Mouse (Mus musculus): ENCODE results near the gene Poll.
A peak's percentile ranks its signal among the peaks of the same experiment; 100 is the strongest.
"Not testable (repeated sequence)": the region's sequence is repeated elsewhere in the genome, so short reads cannot be mapped to it uniquely, and the experiment has no call there.

The Poll gene

DNA sequence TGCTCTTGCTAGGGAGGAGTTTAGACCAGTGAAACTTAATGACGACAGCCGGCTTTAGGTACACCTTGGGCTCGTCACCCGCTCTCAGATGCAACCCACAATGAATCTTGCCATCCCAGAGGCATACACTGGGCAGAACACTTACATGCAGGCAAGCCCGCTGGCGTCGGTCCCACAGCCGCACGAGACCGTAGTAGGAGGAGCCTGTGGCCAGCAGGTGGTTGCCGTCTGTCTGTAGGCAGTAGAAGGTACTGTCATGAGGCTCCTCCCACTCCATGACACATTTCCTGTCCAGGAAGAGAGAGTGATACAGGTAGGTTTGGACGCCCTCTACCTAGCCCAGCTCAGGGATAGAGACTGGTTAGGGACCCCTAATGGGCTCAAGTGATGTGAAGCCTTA is 18.6 kb upstream of the Poll start:
- DNase-seq (ENCODE audit: low read depth in 1 of 2, low spot score in 2 of 2), result no peak

DNA sequence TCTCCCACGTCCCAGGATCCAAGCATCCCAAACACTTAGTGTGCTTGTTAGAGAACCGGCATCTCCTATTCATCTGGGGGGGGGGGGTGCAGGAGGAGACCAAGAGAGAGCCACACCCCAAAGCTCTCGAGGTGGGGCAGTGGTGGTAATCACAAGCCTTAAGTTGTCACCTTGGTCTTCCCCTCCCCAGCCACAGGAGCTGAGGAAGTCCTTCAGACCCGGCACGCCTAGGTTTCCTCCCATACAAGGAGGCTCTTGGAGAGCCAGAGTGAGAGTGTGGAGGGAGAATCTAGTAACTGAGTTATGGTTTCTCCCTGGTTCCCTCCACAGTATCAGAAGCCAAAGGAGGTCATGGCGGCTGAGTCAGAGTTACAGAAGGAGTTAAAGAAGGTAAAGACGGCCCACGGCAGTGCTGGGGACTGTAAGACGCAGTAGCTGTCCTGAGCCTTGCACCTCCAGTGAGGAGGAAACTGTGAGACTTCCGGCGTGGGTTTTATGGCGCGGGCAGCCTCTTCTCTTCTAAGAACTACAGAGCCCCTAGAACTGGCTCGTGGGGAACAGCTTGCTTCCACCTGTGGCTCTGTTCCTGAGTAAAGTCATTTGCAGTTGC is 16.9 kb upstream of the Poll start:
- DNase-seq (ENCODE audit: low read depth in 1 of 2, low spot score in 2 of 2), result no peak

DNA sequence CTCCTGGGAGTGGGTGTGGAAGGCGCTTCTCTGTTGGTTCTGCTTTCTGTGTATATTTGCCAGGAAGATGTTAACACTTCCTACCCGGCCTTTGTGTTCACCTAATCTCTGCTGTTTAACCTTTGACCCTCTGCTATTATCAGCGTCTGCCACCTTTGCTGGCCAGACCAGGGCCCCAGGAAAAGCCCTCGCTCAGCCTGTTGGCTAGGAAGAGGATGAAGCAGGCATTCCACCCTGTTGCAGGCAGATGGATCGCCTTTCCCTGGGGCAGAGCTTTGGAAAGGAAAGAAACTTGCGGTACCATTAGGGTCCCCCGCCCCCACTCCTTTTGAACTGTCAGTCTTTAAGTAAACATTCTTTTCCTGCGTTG is 15.3 kb upstream of the Poll start:
- DNase-seq (ENCODE audit: low read depth in 1 of 2, low spot score in 2 of 2), result no peak

DNA sequence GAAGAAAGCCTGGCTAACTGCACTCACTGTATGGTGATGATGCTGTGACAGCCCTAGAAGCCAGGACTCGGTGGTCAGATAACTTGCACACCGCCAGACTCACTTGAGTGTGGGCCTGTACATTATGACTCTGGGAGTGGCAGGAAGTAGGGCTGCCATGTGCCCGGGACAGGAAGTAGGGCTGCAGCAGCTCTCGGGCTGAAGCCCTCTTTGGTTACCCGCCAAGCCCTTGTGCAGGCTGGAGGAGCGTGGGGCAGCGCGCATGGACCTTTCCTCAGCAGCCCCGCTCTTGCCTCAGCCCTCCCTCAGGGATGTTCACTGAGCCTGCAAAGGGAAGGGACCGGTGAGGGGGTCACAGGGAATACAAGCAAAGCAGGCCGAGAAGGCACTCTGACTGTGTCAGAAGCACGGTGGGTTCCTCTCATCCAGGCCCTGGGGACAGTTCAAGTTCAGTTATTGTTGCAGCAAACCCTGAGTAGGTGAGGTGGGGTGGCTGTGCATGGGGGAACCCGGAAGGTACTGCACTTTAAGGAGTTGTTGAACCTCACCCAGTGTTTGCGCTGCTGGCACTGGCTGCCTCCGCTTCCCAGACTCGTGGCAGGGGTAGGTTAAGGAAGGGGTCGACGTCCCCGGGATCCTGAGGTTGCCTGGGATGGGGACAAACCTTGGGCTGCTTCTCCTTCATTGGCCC is 14.8 kb upstream of the Poll start:
- DNase-seq (ENCODE audit: low read depth in 1 of 2, low spot score in 2 of 2), result no peak

GRCm38 (mm10) chr19:45574339-45574898 is 14.1 kb upstream of the Poll start:
- no peak for DNase-seq (ENCODE audit: low read depth in 1 of 2, low spot score in 2 of 2)

DNA sequence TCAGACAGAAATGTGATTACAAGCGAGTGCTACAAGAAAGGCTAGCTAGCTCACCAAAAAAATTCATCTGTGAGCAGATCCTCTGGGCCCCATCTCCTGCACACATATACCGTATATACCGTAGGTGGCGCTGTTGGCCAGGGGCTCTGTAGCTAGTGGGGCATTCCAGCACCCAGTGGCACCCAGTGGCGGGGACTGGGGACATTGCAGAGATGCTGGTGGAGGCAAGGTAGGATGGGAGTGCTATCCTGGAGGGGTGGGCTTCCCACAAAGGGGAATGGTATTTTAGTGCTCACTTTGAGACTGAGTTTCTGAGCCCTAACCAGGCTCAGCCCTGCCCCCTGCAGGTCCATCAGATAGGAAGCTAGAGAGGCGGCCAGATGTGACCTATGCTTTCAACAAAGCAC is 13.5 kb upstream of the Poll start:
- DNase-seq (ENCODE audit: low read depth in 1 of 2, low spot score in 2 of 2), result peak; percentile 42 to 66

DNA sequence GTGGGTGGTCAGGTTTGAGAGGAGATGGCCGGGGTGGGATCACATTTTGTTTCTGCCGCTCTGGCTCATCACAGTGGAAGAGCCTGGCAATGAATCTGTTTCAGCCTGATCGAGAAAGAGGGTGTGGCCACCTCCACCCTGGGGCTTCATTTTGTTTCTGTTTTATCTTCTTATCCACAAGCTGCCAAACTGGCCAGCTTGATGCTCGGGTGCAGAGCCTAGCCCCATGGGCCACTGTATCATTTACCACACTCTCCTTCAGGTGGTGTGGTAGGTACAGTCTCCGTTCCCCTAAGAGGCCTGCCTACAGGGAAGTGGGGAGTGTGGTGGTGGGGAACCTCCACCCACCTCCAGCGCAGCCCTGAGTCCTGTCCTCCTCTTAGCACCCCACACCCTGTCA is 12.7 kb upstream of the Poll start:
- DNase-seq (ENCODE audit: low read depth in 1 of 2, low spot score in 2 of 2), result no peak

DNA sequence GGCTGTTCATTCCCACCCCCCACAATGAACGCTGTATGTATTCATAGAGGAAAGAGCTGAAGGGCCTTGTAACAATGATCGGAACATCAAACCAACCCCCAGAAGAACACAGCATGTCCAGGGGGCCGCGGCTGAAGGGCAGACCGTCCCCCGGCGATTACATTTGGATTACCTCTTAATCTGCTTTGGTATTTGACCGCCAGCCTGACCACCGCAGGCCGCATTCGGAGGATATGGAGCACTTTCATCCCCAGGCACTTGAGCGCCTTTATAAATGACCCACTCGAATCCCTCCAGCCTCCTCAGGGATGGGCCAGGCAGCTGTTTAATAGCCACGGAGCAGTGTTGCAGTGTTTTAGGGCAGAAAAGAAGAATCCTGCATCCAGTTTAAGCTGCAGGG is 7.0 kb upstream of the Poll start:
- no peak for DNase-seq (ENCODE audit: low read depth in 1 of 2, low spot score in 2 of 2)

DNA sequence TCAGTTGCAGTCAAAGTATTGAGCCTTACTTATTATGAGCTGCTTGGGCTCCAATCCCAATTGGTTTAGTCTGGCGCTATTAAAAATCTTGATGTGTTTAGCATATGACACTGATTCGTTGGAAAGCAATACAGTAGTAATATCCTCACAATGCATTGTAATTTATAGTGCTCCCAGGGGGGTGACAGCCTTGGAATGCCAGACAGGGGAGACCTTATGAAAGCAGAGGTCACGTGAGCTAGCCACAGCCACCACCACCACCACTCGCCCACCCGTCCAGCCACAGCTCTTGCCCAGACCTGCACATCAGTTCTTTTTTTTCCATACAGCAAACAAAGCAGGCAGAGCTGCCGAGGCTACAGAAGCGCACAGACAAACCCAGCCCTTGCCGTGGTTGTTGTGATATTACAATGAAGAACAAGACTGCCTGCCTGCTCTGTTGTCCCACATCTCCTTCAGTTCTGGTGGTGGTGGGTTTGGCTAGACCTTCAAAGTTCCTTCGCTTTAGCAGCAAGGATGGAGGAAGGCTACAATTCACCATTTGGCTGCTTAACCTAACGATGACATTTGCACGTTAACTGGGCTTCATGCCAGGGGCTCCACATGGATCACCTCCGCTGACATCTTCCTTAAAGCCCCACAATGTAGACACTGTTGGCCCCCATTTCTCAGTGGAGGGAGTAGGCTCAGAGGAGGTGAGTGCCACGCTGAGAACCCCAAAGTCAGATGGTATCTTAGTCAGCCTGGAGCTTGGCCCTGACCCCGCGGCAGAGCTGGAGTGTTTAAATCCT is 5.8 kb upstream of the Poll start:
- no peak for DNase-seq (ENCODE audit: low read depth in 1 of 2, low spot score in 2 of 2)

DNA sequence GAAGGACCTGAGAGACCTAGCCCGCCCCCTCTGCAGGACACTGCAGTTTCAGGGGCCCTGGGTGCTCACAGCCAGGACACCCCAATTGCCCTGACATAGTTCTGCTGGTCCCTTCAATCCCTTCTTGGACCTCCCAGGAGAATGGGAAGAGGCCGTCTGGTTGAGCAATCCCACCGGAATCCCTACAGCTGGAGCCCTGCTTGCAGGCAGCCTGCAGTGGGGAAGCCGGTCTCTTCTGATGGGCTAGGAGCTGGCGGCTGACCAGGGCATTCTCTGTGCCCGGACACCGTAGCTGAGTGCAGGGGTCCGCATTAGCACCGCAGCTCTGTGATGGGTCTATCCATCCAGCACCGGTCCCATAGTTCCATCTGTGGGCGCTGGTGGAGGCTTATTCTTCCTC is 6.2 kb downstream of the Poll start:
- no peak for DNase-seq (ENCODE audit: low read depth in 1 of 2, low spot score in 2 of 2)

- DNase-seq (ENCODE audit: low read depth in 1 of 2, low spot score in 2 of 2), result no peak
These were observed 8.1 kb downstream of the Poll start for GRCm38 (mm10) chr19:45552187-45552586.

DNA sequence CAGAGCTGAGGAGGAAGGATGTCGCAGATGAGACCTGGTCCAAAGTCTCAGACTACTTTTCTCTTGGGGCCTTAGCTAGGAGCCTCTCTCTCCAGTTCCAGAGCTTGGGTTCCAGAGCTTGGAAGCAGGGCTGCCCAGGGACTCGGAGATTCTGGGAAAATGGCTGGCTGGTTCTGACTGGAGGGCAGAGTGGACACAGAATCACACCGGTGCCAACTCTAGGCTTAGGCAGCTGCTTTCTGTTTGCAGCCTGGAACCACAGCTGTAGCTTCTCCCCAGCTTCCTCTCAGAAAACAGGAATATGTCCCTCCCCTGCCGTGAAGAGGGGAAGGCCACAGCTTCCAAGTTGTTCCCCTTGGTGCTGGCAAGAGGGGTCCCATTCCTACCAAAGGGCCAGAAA is 10.4 kb downstream of the Poll start:
- no peak for DNase-seq (ENCODE audit: low read depth in 1 of 2, low spot score in 2 of 2)

GRCm38 (mm10) chr19:45549128-45549915 is 11.0 kb downstream of the Poll start:
- DNase-seq (ENCODE audit: low read depth in 1 of 2, low spot score in 2 of 2), result no peak

DNA sequence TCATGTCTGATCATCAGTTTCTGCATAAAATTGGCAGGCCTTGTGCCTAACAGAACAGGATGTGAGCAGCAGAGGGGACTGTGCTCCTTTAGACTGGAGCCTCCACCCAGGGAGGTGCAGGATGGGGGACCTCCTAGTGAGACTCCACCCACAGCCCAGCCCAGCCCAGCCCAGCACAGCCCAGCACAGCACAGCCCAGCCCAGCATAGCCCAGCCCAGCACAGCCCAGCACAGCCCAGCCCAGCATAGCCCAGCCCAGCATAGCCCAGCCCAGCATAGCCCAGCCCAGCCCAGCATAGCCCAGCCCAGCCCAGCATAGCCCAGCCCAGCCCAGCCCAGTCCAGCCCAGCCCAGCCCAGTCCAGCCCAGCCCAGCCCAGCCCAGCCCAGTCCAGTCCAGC is 12.1 kb downstream of the Poll start:
- not testable (repeated sequence) for DNase-seq (ENCODE audit: low read depth in 1 of 2, low spot score in 2 of 2)

- peak; percentile 53 to 72 for DNase-seq (ENCODE audit: low read depth in 1 of 2, low spot score in 2 of 2)
These were observed 15.4 kb downstream of the Poll start for GRCm38 (mm10) chr19:45544925-45545321.

DNA sequence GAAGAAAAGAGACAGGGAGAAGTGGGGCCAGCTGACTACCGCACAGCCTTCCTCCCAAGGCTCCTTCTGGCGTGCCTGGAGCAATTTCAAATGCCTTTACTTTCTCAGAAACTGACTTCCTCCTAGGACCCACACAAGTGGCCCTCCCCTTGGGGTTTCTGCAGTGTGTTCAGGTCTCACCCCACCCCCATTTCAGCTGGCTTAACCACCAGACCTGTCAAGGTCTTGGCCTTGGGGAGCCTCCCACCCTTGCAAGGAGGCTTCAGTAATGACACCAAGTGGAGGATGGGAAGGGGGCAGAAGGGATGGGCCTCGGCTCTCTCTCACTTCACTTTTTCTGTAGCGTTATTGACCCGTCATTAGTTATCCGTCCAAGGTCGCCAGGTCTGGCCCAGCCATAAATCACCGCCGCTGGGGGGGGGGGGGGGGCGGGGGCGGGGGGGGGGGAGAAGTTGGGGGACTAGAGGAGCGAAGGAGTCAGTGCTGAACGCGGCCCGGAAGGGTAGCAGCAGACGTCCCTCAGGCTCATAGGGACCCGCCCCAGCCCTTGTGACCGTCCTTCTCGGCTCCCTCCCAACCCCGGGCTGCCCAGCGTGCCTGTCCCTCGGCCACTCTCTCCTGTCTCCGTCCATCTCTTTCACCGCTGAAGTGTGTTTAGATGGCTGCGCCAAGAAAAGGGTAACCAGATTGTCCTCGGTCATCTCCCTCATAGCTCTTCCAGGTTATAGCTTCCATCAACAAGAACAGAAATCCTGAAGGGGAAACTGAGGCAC is 16.0 kb downstream of the Poll start:
- DNase-seq (ENCODE audit: low read depth in 1 of 2, low spot score in 2 of 2), result peak; percentile 31 to 64

GRCm38 (mm10) chr19:45542061-45542460 is 18.3 kb downstream of the Poll start:
- no peak for DNase-seq (ENCODE audit: low read depth in 1 of 2, low spot score in 2 of 2)

GRCm38 (mm10) chr19:45541409-45542041 is 18.8 kb downstream of the Poll start:
- DNase-seq (ENCODE audit: low read depth in 1 of 2, low spot score in 2 of 2), result no peak

DNA sequence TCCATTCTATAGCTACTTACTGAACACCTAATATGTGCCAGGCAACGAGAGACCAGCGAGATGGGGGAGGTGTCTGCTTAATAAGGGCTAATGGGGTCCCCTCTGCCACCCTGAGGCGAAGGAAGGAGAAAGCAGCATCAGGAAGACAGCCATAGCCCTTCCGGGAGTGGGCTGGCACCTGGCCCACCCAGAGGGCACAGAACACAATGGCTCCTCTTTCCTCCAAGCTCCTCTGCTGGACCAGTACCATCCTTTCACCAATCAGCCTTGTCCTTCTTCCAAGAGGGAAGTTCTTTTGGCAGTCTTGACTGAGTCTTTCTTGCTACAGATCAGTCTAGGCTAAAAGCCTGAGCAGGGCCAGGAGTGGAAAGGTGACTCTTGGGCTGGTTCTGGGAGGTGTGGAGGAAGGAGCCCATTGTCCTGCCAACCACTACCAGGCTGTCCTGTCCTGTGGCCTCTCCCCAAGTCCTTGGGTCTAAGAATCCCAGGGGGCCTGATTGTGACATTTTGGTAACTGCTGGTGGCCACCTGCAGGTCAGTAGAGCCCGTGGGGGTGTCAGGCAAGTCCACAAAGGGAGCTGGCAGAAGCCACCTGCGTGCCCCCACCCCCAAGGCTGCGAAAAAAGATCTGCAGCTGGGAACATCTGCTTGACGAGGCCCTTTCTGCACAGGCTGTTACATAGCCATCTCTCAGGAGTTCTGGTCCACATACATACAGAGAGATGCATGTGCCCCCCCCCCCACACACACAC is 19.5 kb downstream of the Poll start:
- no peak for DNase-seq (ENCODE audit: low read depth in 1 of 2, low spot score in 2 of 2)
